Mouse (Mus musculus) G1E (cell line): ENCODE measurements around the gene Ube2l3.

Experiments
- CTCF ChIP-seq: IDR thresholded peaks from 2 replicates; pipeline ENCODE4 v1.5.1; 2012; ENCODE audit warnings: low read depth, low read length, inconsistent platforms, mixed read lengths
- GATA1 ChIP-seq: IDR thresholded peaks from 2 replicates; pipeline ENCODE4 v1.6.1; 2012; ENCODE audit warnings: borderline replicate concordance, low read length, inconsistent platforms, mixed read lengths

- TF ChIP-seq CTCF, result no peak
- no peak for TF ChIP-seq GATA1
These were observed 69.6 kb downstream of the Ube2l3 start for GRCm38 (mm10) chr16:17132906-17133200.
